Mouse (Mus musculus): ENCODE data around the gene Rps27a.

Rps27a gene

DNA sequence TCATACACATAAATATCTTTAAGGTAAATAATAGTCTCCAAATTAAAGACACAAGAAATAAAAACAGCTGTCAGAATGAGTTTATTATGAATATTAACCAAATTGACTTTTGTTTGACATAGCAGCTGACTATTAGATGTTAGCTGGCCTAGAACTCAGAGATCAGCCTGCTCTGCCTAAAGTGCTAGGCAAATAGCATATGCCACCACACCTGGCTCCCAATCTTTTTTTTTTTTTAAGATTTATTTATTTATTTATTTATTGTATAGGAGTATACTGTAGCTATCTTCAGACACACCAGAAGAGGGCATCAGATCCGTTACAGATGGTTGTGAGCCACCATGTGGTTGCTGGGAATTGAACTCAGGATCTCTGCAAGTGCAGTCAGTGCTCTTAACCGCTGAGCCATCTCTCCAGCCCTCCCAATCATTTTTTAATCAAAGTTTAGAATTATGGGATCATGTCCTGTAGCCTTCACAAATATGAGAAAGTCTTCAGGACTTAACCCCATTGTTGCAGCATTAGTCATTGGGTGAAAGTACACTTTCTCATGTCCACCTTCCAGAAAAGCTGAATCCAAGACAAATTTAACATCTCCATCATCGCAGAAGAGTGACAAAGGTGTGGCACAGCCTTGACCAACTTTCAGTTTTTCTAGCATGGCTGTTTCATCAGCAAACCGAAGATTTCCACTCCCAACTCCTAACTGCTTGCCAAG, 34.9 kb downstream of the Rps27a start:
- in situ Hi-C loops (cut with MboI) = no loop called here

GRCm38 (mm10) chr11:29509421-29509820, 38.5 kb downstream of the Rps27a start:
- in situ Hi-C loops (cut with MboI) = no loop called here

- in situ Hi-C loops (cut with MboI) = no loop called here
Observed at GRCm38 (mm10) chr11:29504899-29505625, 42.8 kb downstream of the Rps27a start.

DNA sequence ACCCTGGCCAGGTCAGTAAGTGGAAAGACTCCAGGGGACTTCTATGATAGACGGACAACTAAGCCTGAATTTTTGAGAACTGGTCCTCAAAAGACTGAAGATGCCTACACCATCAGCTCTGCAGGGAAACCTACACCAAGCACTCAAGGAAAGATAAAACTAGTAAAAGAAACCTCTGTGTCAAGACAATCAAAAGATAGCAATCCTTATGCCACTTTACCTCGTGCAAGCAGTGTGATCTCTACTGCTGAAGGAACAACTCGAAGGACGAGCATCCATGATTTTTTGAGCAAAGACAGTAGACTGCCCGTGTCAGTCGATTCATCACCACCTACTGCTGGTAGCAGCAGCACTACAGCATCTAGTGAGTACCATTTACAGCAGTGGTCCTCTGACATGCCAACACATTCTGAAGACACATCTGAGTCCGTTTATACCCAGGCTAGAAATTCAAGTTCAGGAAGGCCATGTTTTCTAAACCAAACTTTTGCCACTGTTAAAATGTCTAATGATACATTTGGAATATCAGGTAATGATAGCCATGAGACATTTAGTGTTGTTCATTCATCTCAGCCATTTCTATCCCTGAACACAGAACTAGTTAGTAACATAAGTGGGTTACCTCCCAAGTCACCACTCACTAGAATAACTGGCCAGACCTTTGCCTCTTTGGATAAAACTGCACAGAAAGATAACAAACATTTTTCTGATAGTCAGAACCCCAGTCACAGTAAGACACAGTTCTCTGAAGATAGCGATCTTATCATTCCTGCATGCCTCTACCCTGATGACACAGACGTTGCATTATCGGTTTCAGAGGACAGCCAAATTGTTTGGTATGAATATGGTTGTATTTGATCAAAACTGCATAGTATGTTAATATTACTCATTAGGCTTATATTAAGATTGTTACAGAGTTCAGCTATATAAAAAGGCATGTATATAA, 43.7 kb downstream of the Rps27a start:
- in situ Hi-C loops (cut with MboI) = no loop called here

- in situ Hi-C loops (cut with MboI) = no loop called here
Observed at GRCm38 (mm10) chr11:29496962-29497361, 50.9 kb downstream of the Rps27a start.

All from mature B cell (primary cell).